28 mouse cellular contexts compared by ENCODE assay signal in genomic region chr13:40574981-40575745, GRCm38 (mm10).
DNase-seq lines count a peak whose midpoint lies in the region; ATAC-seq and TF ChIP-seq lines count a peak whose summit lies in the region.
"Had no signal": no experiment of that assay in that cellular context is flagged by ENCODE, and none has a peak within 500 bp of the region (broad histone marks: within the 10 kb centered on the region; RNA-seq: fewer than 3 reads in every experiment).

No protein-coding gene starts in this region.

- H3K27ac ChIP-seq in embryonic facial prominence, embryonic 14.5 days (replicated peaks; ENCODE audit: low read depth, low read length) = no peak overlapping the region
- no peak overlapping the region for H3K27ac ChIP-seq in embryonic facial prominence, embryonic 10.5 days (replicated peaks)
- H3K27ac ChIP-seq in hindbrain, embryonic 15.5 days (replicated peaks) = no peak overlapping the region
- no peak overlapping the region for H3K27ac ChIP-seq in hindbrain, embryonic 10.5 days
- no peak overlapping the region for H3K27ac ChIP-seq in intestine, postnatal 0 days (ENCODE audit: low read depth, low read length)
- H3K27ac ChIP-seq: embryonic facial prominence, embryonic 12.5 days; limb, embryonic 12.5 days; liver, embryonic 15.5 days; midbrain, embryonic 15.5 days; neural tube, embryonic 12.5 days had no signal

- H3K4me3 ChIP-seq in embryonic facial prominence, embryonic 14.5 days (ENCODE audit: low read depth, low read length) = no peak overlapping the region
- H3K4me3 ChIP-seq in embryonic facial prominence, embryonic 10.5 days = no peak overlapping the region
- no peak overlapping the region for H3K4me3 ChIP-seq in hindbrain, embryonic 15.5 days
- no peak overlapping the region for H3K4me3 ChIP-seq in hindbrain, embryonic 10.5 days
- no peak overlapping the region for H3K4me3 ChIP-seq in intestine, postnatal 0 days (ENCODE audit: low read depth, low read length)
- H3K4me3 ChIP-seq: embryonic facial prominence, embryonic 12.5 days; limb, embryonic 12.5 days; liver, embryonic 15.5 days; midbrain, embryonic 15.5 days; neural tube, embryonic 12.5 days had no signal

- H3K36me3 ChIP-seq in embryonic facial prominence, embryonic 14.5 days (ENCODE audit: control insufficient read depth, insufficient read depth, low read length) = no peaks in the 10 kb centered on the region
- no peaks in the 10 kb centered on the region for H3K36me3 ChIP-seq in embryonic facial prominence, embryonic 10.5 days (replicated peaks)
- H3K36me3 ChIP-seq in hindbrain, embryonic 15.5 days = no peaks in the 10 kb centered on the region
- no peaks in the 10 kb centered on the region for H3K36me3 ChIP-seq in hindbrain, embryonic 10.5 days
- no peaks in the 10 kb centered on the region for H3K36me3 ChIP-seq in intestine, postnatal 0 days (ENCODE audit: control insufficient read depth, insufficient read depth)
- H3K36me3 ChIP-seq: embryonic facial prominence, embryonic 12.5 days; limb, embryonic 12.5 days; liver, embryonic 15.5 days; midbrain, embryonic 15.5 days; neural tube, embryonic 12.5 days had no signal

- no peaks in the 10 kb centered on the region for H3K27me3 ChIP-seq in embryonic facial prominence, embryonic 14.5 days (replicated peaks; ENCODE audit: control insufficient read depth, insufficient read depth, low read length)
- no peaks in the 10 kb centered on the region for H3K27me3 ChIP-seq in embryonic facial prominence, embryonic 10.5 days (replicated peaks; ENCODE audit: low read depth, poor library complexity, severe bottlenecking)
- no peaks in the 10 kb centered on the region for H3K27me3 ChIP-seq in hindbrain, embryonic 15.5 days
- no peaks in the 10 kb centered on the region for H3K27me3 ChIP-seq in hindbrain, embryonic 10.5 days (ENCODE audit: insufficient read depth, poor library complexity, severe bottlenecking)
- H3K27me3 ChIP-seq in intestine, postnatal 0 days (replicated peaks; ENCODE audit: control insufficient read depth, insufficient read depth, low read length) = no peaks in the 10 kb centered on the region
- H3K27me3 ChIP-seq: embryonic facial prominence, embryonic 12.5 days; liver, embryonic 15.5 days; midbrain, embryonic 15.5 days; neural tube, embryonic 12.5 days had no signal

- no peaks in the 10 kb centered on the region for H3K4me1 ChIP-seq in embryonic facial prominence, embryonic 14.5 days (ENCODE audit: control insufficient read depth, insufficient read depth, low read length)
- H3K4me1 ChIP-seq in embryonic facial prominence, embryonic 10.5 days = no peaks in the 10 kb centered on the region
- no peaks in the 10 kb centered on the region for H3K4me1 ChIP-seq in hindbrain, embryonic 15.5 days (replicated peaks)
- no peaks in the 10 kb centered on the region for H3K4me1 ChIP-seq in hindbrain, embryonic 10.5 days (replicated peaks)
- H3K4me1 ChIP-seq in intestine, postnatal 0 days (replicated peaks; ENCODE audit: control insufficient read depth, insufficient read depth, low read length) = no peaks in the 10 kb centered on the region
- H3K4me1 ChIP-seq: embryonic facial prominence, embryonic 12.5 days; limb, embryonic 12.5 days; liver, embryonic 15.5 days; midbrain, embryonic 15.5 days; neural tube, embryonic 12.5 days had no signal

- peak; percentile 12 for DNase-seq in embryonic facial prominence, embryonic 14.5 days (ENCODE audit: low spot score)
- DNase-seq in embryonic facial prominence, embryonic 10.5 days (ENCODE audit: low spot score) = no peak
- no peak for DNase-seq in hindbrain, embryonic 10.5 days (ENCODE audit: low spot score)
- DNase-seq in A20 (ENCODE audit: low read depth, low spot score) = peak; percentile 57
- DNase-seq in brain, adult 2 months (ENCODE audit: low read depth, low spot score) = peak; percentile 4
- DNase-seq in yolk sac, embryonic 10.5 days (ENCODE audit: low spot score) = no peak
- DNase-seq: adrenal gland, adult 8-10 months; cerebellum, adult 11 months; cerebellum, adult 9-10 months; cerebellum, postnatal 36 days; gastrocnemius, postnatal 14 days; heart, postnatal 14 days; kidney, adult 9 months; kidney, postnatal 14 days; layer of hippocampus, adult 9-11 months; lung, embryonic 14.5 days; lung, postnatal 14 days; retina, postnatal 1 day; right cerebral cortex, postnatal 14 days; thymus, postnatal 4 days had no signal

- 73% methylated on average over 12 of the region's 12 CpGs for WGBS in embryonic facial prominence, embryonic 14.5 days
- 82% methylated on average over 12 of the region's 12 CpGs for WGBS in embryonic facial prominence, embryonic 10.5 days
- 62% methylated on average over 12 of the region's 12 CpGs for WGBS in hindbrain, embryonic 15.5 days
- 80% methylated on average over 12 of the region's 12 CpGs for WGBS in hindbrain, embryonic 10.5 days
- WGBS in intestine, postnatal 0 days = 87% methylated on average over 12 of the region's 12 CpGs

- TF ChIP-seq CTCF in intestine, postnatal 0 days (IDR thresholded peaks at IDR 0.05; ENCODE audit: low read depth) = no peak

- no peak overlapping the region for H3K4me2 ChIP-seq in embryonic facial prominence, embryonic 14.5 days (ENCODE audit: low read depth, low read length)
- H3K4me2 ChIP-seq in hindbrain, embryonic 15.5 days = no peak overlapping the region
- H3K4me2 ChIP-seq in intestine, postnatal 0 days (replicated peaks; ENCODE audit: low read depth) = no peak overlapping the region
- H3K4me2 ChIP-seq: embryonic facial prominence, embryonic 12.5 days; limb, embryonic 12.5 days; liver, embryonic 15.5 days; lung, embryonic 14.5 days; midbrain, embryonic 15.5 days; neural tube, embryonic 12.5 days had no signal

- no peak overlapping the region for H3K9ac ChIP-seq in embryonic facial prominence, embryonic 14.5 days (ENCODE audit: low read depth, low read length)
- H3K9ac ChIP-seq in hindbrain, embryonic 15.5 days = no peak overlapping the region
- H3K9ac ChIP-seq in intestine, postnatal 0 days (ENCODE audit: low read depth, low read length) = no peak overlapping the region
- H3K9ac ChIP-seq: embryonic facial prominence, embryonic 12.5 days; limb, embryonic 12.5 days; liver, embryonic 15.5 days; lung, embryonic 14.5 days; midbrain, embryonic 15.5 days; neural tube, embryonic 12.5 days had no signal

- H3K9me3 ChIP-seq in embryonic facial prominence, embryonic 14.5 days (ENCODE audit: control insufficient read depth, low read length) = no peaks in the 10 kb centered on the region
- no peaks in the 10 kb centered on the region for H3K9me3 ChIP-seq in embryonic facial prominence, embryonic 10.5 days
- H3K9me3 ChIP-seq in hindbrain, embryonic 15.5 days = no peaks in the 10 kb centered on the region
- H3K9me3 ChIP-seq in hindbrain, embryonic 10.5 days = no peaks in the 10 kb centered on the region
- H3K9me3 ChIP-seq in intestine, postnatal 0 days (ENCODE audit: control insufficient read depth) = no peaks in the 10 kb centered on the region
- H3K9me3 ChIP-seq: embryonic facial prominence, embryonic 12.5 days; limb, embryonic 12.5 days; liver, embryonic 15.5 days; midbrain, embryonic 15.5 days; neural tube, embryonic 12.5 days had no signal

- ATAC-seq in embryonic facial prominence, embryonic 14.5 days (ENCODE audit: low read depth) = no peak
- 0 out of 2 replicates have a peak, but pooled peaks have one; percentile 45 for ATAC-seq in hindbrain, embryonic 15.5 days (ENCODE audit: low FRiP score, low read depth)
- ATAC-seq in intestine, postnatal 0 days = no peak
- ATAC-seq: intestine, embryonic 16.5 days; midbrain, embryonic 15.5 days had no signal

Comparison
In these comparisons a context has a peak if more than half of its experiments do, and no peak if none do; other contexts are left out.
1. DNase-seq: peak in embryonic facial prominence, embryonic 14.5 days (single experiment), A20 (single experiment) and brain, adult 2 months (single experiment); none in embryonic facial prominence, embryonic 10.5 days (single experiment), hindbrain, embryonic 10.5 days (single experiment) and yolk sac, embryonic 10.5 days (single experiment).